Mouse (Mus musculus): ENCODE results near the gene Rpl13a.

GRCm38 (mm10) chr7:45097479-45097878 lies 31.1 kb downstream of the Rpl13a start:
- TF ChIP-seq CTCF (IDR thresholded peaks at IDR 0.05; ENCODE audit: low read depth, low read length) (no peak), POLR2A (IDR thresholded peaks at IDR 0.05; ENCODE audit: borderline replicate concordance, low read depth, low read length) (no peak)

All from bone marrow macrophage, adult 2 months (primary cell).